Mouse (Mus musculus): Measurements from ENCODE around the gene AC170998.1.

- TF ChIP-seq CTCF (conservative IDR thresholded peaks at IDR 0.05; ENCODE audit: low read length) (no peak), NANOG (IDR thresholded peaks at IDR 0.05; ENCODE audit: borderline replicate concordance, low read length) (no peak), POU5F1 (IDR thresholded peaks at IDR 0.05; ENCODE audit: borderline replicate concordance, low read length) (no peak)
Observed at GRCm38 (mm10) chr17:28684631-28685030, 41.3 kb upstream of the AC170998.1 start.

Measured in E14TG2a.4 (cell line).